Mouse (Mus musculus): ENCODE measurements around the gene Lifr.

The Lifr gene

DNA sequence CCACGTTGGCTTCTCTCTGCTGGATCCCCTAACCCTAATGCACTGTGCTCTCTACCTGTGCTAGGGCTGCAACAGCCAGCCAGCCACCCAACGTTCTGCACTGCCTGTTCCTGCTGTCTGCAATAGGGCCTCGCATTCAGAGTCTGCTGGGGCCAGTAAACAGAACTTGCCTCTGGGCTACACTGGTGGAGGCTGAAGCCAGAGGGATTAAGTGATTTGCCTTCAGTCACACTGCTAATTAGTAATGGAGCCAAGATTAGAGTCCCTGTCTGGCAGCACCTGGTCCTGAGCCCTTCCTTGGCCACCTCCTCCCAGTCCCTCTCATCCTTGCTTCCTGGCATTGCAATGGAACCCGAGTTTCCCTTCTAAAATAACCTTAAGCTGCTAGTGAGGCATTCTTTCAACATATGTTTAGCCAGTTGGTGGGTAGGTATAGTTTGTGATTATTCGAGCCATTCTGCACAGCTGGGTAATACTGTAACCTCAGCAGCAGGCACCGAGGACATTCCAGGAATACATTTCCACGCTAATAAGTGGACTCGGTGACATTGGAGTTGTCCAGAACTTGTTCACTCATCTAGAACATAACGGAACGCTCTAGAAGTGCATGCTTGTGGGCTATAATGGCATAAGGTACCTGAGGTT, 61.8 kb downstream of the Lifr start:
- no peak for DNase-seq (ENCODE audit: extremely low read depth, insufficient read length, low spot score)

DNA sequence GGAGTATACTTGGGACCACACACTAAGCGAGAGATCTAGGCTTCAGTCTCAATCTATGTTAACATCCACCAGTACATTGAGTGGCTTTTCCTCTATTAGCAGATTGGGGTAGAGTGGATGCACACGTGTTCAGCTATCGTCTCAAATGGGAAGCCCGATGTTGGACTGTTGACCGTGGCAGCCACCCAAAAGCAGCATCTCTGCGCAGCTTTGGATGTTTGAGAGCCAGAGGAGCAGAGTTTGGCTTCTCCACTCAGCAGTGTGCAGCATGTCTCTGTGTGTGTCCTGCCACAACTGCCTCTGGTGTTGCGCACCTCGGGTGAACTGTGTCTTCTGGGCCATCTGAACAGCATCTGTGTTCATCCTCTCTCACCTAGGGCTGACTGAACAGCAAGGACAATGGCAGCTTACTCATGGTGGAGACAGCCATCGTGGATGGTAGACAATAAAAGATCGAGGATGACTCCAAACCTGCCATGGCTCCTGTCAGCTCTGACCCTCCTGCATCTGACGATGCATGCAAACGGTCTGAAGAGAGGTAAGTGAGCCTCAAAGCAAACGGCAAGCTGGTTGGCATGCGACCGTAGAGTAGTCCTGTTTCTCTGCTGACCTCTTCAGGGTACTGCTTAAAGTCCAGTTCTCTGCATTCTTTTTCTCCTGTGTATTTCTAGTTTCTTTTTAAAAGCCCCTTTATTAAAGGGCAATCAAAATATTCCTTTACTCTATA, 63.8 kb downstream of the Lifr start:
- no peak for DNase-seq (ENCODE audit: extremely low read depth, insufficient read length, low spot score)

DNA sequence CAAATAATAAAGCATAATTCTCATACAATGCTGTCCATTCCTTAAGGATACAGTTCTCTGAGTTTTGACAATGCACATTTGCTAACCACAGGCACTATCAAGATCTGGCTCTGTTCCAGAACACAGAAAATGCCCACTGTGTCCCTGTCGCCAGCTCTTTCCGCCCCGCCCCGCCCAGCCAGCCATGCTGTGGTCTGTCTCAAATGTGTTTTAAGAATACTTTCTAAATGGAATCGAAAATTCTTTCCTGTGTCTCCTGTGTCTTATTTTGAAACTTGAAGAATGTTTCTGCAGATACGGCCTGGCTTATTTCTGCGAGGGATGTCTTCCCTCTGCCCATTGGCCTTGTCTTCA, 64.3 kb downstream of the Lifr start:
- no peak for DNase-seq (ENCODE audit: extremely low read depth, insufficient read length, low spot score)

DNA sequence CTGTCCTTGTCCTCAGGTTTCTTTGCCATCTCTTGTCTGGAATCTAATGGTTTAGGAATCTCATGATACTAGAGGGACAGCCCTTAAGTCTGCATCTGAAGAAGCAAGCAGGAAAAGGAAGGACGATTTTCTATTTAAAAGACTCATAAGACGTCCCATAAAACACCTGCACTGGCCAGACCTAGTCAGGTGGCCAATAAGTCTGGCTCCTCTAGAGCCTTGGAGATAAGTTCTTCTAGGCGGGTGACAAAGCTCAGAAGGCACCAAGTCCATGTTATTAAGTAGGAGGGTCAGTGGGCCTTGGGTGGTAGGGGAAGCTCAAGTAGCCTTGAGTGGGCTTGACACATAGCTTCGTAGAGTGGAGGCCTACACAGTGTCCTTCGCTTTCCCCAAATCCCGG, 67.2 kb downstream of the Lifr start:
- DNase-seq (ENCODE audit: extremely low read depth, insufficient read length, low spot score) = no peak

DNA sequence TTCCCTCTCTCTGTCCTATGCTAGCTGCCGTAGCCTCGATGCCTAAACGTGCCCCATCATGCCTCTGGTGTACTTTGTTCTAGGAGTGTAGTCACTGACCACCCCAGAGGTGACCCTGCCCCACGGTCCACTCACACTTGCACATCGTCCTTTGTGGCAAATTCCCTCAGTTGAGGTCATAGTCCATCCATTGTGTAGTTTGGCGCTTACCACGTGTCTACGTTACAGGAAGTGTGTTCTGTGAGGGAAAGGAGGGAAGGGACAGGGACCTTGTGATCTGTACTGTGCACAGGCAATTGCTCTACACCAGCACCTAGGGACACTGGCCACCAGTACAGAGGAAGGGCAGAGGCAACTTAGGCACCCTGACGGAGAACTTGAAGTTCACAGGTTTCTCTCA, 69.5 kb downstream of the Lifr start:
- DNase-seq (ENCODE audit: extremely low read depth, insufficient read length, low spot score) = no peak

DNA sequence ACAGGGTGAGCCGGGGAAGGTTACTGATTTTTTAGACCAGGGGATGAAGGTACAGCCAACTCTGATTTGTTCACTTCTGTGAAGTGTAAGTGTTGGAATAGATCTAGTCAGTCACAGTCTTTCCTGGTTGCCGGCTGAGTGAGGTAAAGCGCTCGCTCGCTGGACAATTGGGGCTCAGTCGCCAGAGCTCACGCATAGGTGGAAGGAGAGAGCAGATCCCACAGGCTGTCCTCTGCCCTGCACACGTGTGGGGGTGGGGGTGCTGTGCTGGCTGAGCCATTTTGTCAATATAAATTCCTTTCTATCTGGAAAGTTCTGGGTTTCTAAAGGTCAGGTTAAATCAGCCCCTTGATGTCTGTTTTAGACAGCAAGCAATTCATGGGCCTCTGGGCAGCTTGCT, 69.9 kb downstream of the Lifr start:
- no peak for DNase-seq (ENCODE audit: extremely low read depth, insufficient read length, low spot score)

DNA sequence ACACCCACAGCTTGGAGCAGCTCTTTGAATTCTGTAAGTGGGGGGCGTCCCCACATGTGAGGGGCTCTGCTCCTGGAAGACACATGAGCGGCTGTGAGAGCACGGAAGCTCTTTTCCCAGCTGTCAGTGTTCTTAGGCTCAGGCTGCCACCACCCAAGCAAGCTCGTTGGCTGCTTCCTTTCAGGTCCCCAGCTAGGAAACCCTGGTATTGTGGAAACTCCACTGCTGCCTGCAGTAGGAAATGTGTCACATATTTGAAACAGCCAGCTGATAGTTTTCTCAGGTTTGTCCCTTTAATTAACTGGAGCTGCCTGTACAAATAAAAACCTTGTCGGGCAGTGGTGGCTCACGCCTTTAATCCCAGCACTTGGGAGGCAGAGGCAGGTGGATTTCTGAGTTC, 73.4 kb downstream of the Lifr start:
- DNase-seq (ENCODE audit: extremely low read depth, insufficient read length, low spot score) = no peak

DNA sequence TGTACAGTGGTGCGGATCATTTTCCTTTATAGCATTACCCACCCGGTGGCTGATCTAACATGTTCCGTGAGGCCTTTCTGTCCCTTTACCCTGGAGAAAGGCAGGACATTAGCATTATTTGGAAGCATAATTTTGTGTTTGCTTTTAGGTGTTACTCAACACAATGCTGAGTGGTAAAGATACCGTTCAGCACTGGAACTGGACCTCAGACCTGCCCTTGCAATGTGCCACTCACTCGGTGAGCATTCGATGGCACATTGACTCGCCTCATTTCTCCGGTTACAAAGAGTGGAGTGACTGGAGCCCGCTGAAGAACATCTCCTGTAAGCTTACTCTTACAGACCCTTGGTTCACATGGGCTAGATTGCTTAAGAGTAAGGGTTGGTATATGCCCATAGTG, 76.3 kb downstream of the Lifr start:
- DNase-seq (ENCODE audit: extremely low read depth, insufficient read length, low spot score) = no peak

DNA sequence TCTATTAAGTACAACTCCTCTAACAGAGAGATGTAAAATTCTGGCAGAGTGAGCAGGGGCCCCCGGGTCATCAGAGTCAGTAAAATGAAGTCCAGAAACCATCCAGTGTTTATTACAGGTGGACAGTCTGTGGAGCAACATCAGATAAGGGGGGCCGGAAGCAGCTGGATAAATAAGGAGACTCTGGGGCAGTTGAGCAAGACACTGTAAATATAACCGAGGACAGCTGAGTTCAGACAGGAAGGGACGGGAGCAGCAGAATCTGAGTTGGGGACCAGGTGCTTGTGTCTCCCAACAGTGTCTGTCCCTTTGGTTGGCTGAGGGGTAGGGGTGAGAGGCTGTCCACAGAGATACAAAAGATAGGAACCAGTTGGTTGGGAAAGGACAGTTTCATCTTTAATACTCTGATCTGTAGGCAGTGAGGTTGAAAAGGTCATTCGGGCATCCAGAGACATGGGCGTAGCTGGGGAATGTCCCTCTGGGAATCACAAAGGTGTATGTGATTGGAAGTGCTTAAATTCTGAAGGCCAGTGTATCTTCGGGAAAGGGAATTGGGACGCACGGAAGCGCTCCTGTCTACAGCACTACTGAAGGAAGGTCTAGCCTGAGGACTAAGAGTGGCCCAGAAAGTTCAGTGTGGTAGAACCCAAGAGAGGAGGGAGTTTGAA, 77.0 kb downstream of the Lifr start:
- DNase-seq (ENCODE audit: extremely low read depth, insufficient read length, low spot score) = no peak

DNA sequence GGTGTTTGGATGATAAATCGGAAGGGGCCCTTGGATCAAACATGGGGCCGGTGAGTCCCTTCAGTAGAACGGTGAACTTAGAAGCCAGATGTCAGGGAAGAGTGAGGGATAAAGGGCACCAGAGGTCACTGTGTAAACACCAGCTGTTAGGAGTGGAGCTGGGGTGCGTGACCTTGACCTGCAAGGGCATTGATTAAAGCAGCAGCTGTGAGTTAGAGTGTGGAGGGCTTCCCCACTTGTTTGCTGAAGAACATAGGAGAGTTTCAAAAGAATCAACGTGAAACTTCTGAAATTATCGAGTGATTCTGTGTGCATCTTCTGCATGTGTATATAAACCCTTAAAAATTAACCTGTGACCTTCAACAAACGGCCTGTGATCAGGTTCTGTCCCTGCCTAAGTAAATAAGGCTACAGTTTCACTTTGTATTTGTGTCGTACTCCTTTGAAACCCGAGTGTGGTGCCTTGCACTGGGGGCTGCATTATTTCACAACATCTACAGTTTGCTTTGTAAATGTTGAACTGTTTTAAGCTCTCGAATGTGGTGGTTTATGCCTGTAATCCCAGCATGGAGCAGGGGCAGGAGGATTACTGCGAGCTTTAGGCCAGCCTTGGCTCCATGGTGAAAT, 77.6 kb downstream of the Lifr start:
- DNase-seq (ENCODE audit: extremely low read depth, insufficient read length, low spot score) = no peak

DNA sequence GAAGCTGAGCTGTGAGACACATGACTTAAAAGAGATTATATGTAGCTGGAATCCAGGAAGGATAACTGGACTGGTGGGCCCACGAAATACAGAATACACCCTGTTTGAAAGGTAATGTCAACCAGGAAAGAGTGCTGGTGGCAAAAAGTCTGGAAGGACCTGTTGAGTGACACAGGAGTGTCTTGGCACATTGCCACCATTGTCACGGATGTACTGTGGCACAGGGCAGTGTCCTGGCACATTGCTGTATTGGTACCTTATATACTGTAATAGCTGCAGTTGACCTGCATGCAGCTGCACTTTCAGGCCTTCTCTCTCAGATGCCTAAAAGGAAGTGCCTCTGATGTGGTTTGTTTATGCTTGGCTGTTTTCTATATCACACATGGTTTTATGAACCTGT, 82.5 kb downstream of the Lifr start:
- no peak for DNase-seq (ENCODE audit: extremely low read depth, insufficient read length, low spot score)

DNA sequence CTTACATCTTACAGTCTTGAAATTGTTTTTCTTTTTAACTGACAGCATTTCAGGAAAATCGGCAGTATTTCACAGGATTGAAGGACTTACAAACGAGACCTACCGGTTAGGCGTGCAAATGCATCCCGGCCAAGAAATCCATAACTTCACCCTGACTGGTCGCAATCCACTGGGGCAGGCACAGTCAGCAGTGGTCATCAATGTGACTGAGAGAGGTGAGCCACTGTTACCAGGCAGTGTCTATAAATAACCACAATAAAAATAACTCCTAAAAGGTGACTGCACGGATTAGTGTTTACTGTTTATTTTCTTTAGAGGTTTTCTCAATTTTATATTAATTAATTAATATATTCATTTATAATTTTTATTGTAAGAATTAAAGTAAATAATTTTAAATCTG, 82.9 kb downstream of the Lifr start:
- DNase-seq (ENCODE audit: extremely low read depth, insufficient read length, low spot score) = no peak

DNA sequence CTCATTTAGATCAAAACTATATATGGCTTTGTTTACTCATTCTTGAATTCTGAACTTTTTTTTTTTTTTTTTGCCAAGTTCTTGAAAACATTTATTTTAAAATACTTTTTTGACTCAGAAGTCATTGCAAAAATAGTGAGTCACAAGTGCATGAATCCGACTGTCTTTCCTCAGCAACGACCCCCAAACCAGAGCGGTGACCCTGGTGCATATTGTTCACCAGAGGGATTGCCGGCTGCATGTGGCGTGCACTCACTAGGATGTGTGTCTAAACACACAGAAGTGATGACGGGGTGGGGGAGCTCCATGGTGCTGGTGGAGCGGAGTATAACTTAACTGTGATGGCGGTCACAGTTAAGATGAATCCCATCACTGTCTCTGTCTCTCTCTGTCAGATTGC, 83.4 kb downstream of the Lifr start:
- DNase-seq (ENCODE audit: extremely low read depth, insufficient read length, low spot score) = no peak

DNA sequence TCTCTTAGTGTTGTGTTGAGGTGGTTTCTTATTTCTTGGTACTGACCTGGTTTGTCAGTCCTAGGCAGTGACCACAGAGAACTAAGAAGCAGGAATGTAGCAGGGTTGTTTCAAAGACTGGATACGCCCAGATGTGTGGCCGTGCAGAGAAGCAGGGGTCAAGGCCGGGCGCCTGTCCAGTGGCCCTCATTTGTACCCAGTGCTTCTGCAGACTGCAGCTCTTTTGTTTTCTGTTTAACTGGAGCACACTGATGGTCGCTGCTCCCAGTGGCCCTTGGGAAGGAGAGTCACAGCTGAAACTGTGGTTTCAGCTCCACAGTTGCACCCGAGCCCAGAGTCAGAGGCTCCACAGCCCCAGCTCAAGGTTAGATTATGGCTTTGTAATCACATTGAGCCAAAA, 90.2 kb downstream of the Lifr start:
- no peak for DNase-seq (ENCODE audit: extremely low read depth, insufficient read length, low spot score)

DNA sequence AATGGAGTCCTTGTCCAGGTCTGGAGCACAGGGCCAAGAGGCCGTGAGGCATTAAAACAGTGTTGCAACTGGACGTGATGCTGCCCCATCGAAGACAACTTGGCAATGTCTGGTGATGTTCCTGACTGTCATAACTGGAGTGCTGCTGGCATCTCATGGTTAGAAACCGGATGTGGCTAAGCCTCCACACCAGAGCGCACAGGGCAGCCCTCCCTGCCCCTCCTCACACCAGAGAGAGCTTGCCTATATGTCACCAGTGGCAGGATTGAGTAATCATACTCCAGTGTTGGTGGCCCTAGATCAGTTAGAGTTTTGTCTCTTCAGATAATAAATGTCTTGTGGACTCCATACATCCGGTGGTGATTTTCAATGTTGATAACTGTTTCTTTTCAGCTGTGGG, 97.3 kb downstream of the Lifr start:
- DNase-seq (ENCODE audit: extremely low read depth, insufficient read length, low spot score) = no peak

DNA sequence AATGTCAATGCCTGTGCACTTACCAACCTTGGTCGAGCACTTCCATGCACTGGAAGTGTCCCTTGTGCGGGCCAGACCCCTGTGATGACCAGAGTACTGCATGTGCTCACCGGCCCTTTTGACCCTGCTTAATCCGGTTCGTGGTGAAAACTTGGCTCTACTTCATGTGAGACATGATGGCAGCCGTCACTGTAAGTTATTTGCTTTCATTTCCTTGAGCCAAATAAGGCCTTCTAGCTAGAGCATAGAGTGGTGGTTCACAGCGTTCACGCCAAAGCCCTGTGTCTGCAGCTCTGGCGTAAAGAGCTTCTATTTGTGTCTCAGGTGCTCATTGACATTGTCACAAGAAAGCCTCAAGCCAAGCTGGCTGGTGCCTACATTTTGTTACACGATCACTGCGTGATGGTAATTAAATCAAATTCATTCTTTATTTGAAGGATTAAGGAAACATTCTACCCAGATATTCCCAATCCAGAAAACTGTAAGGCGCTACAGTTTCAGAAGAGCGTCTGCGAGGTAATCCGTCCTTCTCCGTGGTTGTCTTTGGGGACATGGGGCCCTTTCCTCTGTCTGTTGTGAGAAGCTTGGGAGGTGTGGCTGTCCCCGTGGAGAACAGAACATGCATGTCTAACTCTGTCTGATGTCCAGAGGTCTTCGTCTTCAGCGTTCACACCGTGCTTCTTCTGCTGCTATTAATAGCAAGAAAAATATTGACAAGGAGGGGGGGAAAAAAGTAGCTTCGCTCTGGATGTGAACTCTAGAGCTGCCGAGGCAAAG, 99.5 kb downstream of the Lifr start:
- no peak for DNase-seq (ENCODE audit: extremely low read depth, insufficient read length, low spot score)

DNA sequence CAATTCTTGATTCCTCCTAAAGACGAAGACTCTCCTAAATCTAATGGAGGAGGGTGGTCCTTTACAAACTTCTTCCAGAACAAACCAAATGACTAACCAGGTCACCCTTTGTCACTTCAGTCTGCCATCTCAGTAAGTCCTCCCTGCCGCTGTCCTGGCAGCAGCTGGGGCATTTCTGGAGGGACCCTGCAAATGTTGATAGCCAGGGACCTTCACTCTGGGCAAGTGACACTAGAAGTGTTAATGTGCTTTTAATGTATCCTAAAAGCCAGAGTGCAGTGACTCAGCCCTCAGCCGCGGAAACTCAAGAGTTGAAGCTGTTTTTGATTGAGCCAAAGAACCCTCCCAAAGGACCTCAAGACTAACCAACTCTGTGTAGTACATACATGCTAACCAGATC, 100.7 kb downstream of the Lifr start:
- no peak for DNase-seq (ENCODE audit: extremely low read depth, insufficient read length, low spot score)

DNA sequence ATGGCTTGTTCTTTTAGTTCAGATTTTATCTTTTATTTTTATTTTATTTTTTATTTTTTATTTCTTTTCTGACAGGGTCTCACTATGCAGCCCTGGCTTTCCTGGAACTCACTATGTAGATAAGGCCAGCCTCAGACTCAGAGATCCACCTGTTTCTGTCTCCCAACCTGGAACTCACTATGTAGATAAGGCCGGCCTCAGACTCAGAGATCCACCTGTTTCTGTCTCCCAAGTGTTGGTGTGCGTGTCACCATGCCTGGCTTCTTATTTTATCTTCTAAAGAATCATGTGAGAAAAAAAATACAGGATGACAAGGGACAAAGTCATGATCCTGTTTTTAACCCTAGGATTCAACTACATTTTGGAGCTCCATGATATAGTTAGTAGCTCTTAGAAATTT, 102.2 kb downstream of the Lifr start:
- no peak for DNase-seq (ENCODE audit: extremely low read depth, insufficient read length, low spot score)

DNA sequence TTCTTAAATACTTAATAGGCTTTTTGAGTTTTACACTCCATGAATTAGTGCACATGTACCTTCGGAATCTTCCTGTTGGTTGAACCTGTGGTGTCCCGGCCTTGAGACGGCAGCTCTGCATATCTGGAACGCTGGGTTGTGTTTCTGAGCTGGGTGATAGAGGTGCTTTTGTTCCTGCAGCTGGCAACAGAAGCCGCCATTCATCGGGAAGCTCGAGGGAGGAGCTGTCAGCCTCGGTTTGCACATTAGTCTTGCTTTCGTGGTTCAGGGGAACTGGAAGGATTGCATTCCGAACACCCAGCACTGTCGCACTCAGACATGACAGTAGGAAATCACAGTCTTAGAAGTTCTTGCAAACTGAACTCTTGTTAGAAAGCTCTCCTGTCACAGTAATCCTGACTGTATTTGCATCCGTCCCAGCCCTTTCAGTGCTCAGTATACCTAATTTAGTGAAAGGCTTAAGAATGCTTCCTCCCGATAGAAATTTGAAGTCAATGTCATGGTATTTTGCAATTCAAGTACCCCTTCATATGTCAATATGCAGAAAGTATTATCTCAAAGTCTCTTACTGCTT, 103.8 kb downstream of the Lifr start:
- no peak for DNase-seq (ENCODE audit: extremely low read depth, insufficient read length, low spot score)

DNA sequence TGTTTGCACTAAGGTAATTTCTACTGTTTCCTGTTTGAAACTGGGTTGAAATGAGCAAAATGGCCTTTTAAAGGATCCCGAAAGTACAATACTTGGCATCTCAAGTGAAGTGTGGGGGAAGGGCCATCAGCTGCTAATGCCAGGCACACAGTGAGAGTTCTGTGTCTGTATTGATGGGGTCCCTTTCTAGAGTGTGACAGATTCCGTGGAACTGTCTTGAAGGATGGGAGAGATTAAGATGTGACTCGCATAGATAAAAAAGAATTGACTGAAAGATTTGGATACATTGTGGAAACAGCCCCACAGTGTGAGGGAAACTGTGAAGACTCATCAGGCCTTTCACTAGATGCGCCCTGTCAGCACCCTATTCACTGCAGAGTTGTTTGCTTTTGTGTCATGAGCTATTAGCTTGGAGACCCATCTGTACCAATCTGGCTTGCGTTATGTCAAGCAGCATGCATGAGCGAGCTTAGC, 104.4 kb downstream of the Lifr start:
- DNase-seq (ENCODE audit: extremely low read depth, insufficient read length, low spot score) = no peak
